Mouse (Mus musculus) neural tube, embryonic 14.5 days (tissue): ENCODE data around the gene Grid1. TPM values are rescaled to one million over a fixed set of nuclear protein-coding genes. Genes with fewer than 3 reads are reported as not detected.

Experiments
- ATAC-seq: fragments of 200-750 bp; cut with Nextera tagmentation; 2 replicates; pipeline ENCODE4 v1.8.0; 2017; ENCODE audit warnings: low read depth, mild to moderate bottlenecking, moderate TSS enrichment, moderate library complexity
- H3K27ac ChIP-seq: fragments of 300-500 bp; sonication (generic); 2 replicates; pipeline ENCODE4 v1.5.1; 2014; ENCODE audit warnings: low read depth, mild to moderate bottlenecking, control low read depth, low read length, moderate library complexity, mixed read lengths
- H3K27me3 ChIP-seq: fragments of 300-500 bp; sonication (generic); 2 replicates; pipeline ENCODE4 v1.6.1; 2014; ENCODE audit warnings: low read length; ENCODE audit not compliant: control insufficient read depth, insufficient read depth
- H3K36me3 ChIP-seq: fragments of 300-500 bp; sonication (generic); 2 replicates; pipeline ENCODE4 v1.6.1; 2014; ENCODE audit warnings: low read length, mixed read lengths; ENCODE audit not compliant: control insufficient read depth, insufficient read depth
- H3K4me1 ChIP-seq: fragments of 300-500 bp; sonication (generic); 2 replicates; pipeline ENCODE4 v1.6.1; 2014; ENCODE audit warnings: low read length; ENCODE audit not compliant: control insufficient read depth, insufficient read depth
- H3K4me2 ChIP-seq: fragments of 300-500 bp; sonication (generic); 2 replicates; pipeline ENCODE4 v1.6.1; 2014; ENCODE audit warnings: mild to moderate bottlenecking, low read depth, low read length, control low read depth
- H3K4me3 ChIP-seq: fragments of 300-500 bp; sonication (generic); 2 replicates; pipeline ENCODE4 v1.5.1; 2014; ENCODE audit warnings: low read depth, low read length, control low read depth, mixed read lengths
- H3K9ac ChIP-seq: fragments of 300-500 bp; sonication (generic); replicated peaks from 2 replicates; pipeline ENCODE4 v1.6.1; 2014; ENCODE audit warnings: low read depth, mild to moderate bottlenecking, control low read depth, low read length, mixed read lengths
- H3K9me3 ChIP-seq: fragments of 300-500 bp; sonication (generic); 2 replicates; pipeline ENCODE4 v1.6.1; 2016; ENCODE audit warnings: low read length; ENCODE audit not compliant: control insufficient read depth
- WGBS: fragments of 180-500 bp; shearing (Covaris S2); extraction: QIAGEN DNeasy Blood & Tissue Kit; methylation state at CpG from one replicate; pipeline ENCODE4 v1.1.7; 2014; 5-methylcytosine and 5-hydroxymethylcytosine counted together
- polyA plus RNA-seq: library from polyadenylated mRNA; unstranded; fragments of >200 nt; fragmentation: Nextera tagmentation; extraction: Ambion mirVana; gene quantifications from 2 replicates; pipeline ENCODE4 v1.2.1, GENCODE M21; 2014

Gene Grid1
- polyA plus RNA-seq, 1 experiment from 2014 or later = 7.9 TPM

- WGBS = 25% methylated on average over 9 of the region's 9 CpGs
Measured at GRCm38 (mm10) chr14:35095506-35096059, 275.7 kb downstream of the Grid1 start.

GRCm38 (mm10) chr14:35096085-35096484, 276.2 kb downstream of the Grid1 start:
- WGBS = 69% methylated on average over 4 of the region's 4 CpGs

More at GRCm38 (mm10) chr14:35095506-35096059, 275.7 kb downstream of the Grid1 start:
- ATAC-seq = peak; percentile 60; the same call in 1 of the 2 replicates
- peaks cover 6% of the 10 kb centered on the region; the same call in 1 of the 2 replicates for H3K4me1 ChIP-seq
- H3K36me3 ChIP-seq = no peaks in the 10 kb centered on the region
- H3K27ac ChIP-seq = no peak overlapping the region
- H3K9ac ChIP-seq = no peak overlapping the region
- no peak overlapping the region for H3K4me3 ChIP-seq
- H3K4me2 ChIP-seq = no peak overlapping the region
- no peaks in the 10 kb centered on the region for H3K27me3 ChIP-seq
- H3K9me3 ChIP-seq = no peaks in the 10 kb centered on the region

GRCm38 (mm10) chr14:35097166-35097565, 277.3 kb downstream of the Grid1 start:
- ATAC-seq = no peak
- peaks cover 6% of the 10 kb centered on the region; the same call in 1 of the 2 replicates for H3K4me1 ChIP-seq
- H3K4me2 ChIP-seq = no peak overlapping the region
- H3K27me3 ChIP-seq = no peaks in the 10 kb centered on the region
- H3K27ac ChIP-seq = no peak overlapping the region
- no peak overlapping the region for H3K4me3 ChIP-seq
- WGBS = 84% methylated on average over 5 of the region's 5 CpGs
- no peaks in the 10 kb centered on the region for H3K9me3 ChIP-seq
- H3K9ac ChIP-seq = no peak overlapping the region
- no peaks in the 10 kb centered on the region for H3K36me3 ChIP-seq

More at GRCm38 (mm10) chr14:35096085-35096484, 276.2 kb downstream of the Grid1 start:
- H3K9me3 ChIP-seq = no peaks in the 10 kb centered on the region
- H3K27ac ChIP-seq = no peak overlapping the region
- no peak overlapping the region for H3K9ac ChIP-seq
- H3K4me1 ChIP-seq = peaks cover 6% of the 10 kb centered on the region; the same call in 1 of the 2 replicates
- ATAC-seq = no peak
- no peaks in the 10 kb centered on the region for H3K36me3 ChIP-seq
- H3K4me3 ChIP-seq = no peak overlapping the region
- H3K4me2 ChIP-seq = no peak overlapping the region
- no peaks in the 10 kb centered on the region for H3K27me3 ChIP-seq

- 82% methylated on average over 5 of the region's 5 CpGs for WGBS
- no peaks in the 10 kb centered on the region for H3K27me3 ChIP-seq
- no peaks in the 10 kb centered on the region for H3K36me3 ChIP-seq
- no peak overlapping the region for H3K4me2 ChIP-seq
- no peaks in the 10 kb centered on the region for H3K9me3 ChIP-seq
- H3K27ac ChIP-seq = no peak overlapping the region
- ATAC-seq = no peak
- no peak overlapping the region for H3K9ac ChIP-seq
- H3K4me1 ChIP-seq = no peaks in the 10 kb centered on the region
- H3K4me3 ChIP-seq = no peak overlapping the region
Measured at GRCm38 (mm10) chr14:35103639-35104210, 283.8 kb downstream of the Grid1 start.

- Histone ChIP-seq H3K9ac (no peak overlapping the region), H3K4me1 (peaks cover 9% of the 10 kb centered on the region; the same call in 1 of the 2 replicates), H3K4me2 (no peak overlapping the region), H3K27ac (no peak overlapping the region), H3K4me3 (no peak overlapping the region), H3K27me3 (no peaks in the 10 kb centered on the region), H3K9me3 (no peaks in the 10 kb centered on the region), H3K36me3 (no peaks in the 10 kb centered on the region)
- WGBS = 81% methylated on average over 3 of the region's 3 CpGs
- ATAC-seq = no peak
Measured at GRCm38 (mm10) chr14:35107596-35107995, 287.7 kb downstream of the Grid1 start.

GRCm38 (mm10) chr14:35110928-35111327, 291.0 kb downstream of the Grid1 start:
- WGBS = 56% methylated on average over 1 of the region's 1 CpGs
- H3K27me3 ChIP-seq = no peaks in the 10 kb centered on the region
- no peak overlapping the region for H3K27ac ChIP-seq

GRCm38 (mm10) chr14:35112327-35113275, 292.7 kb downstream of the Grid1 start:
- Histone ChIP-seq H3K4me1 (peaks cover 15% of the 10 kb centered on the region), H3K9me3 (no peaks in the 10 kb centered on the region), H3K36me3 (no peaks in the 10 kb centered on the region), H3K4me2 (no peak overlapping the region), H3K4me3 (no peak overlapping the region), H3K27ac (no peak overlapping the region), H3K9ac (no peak overlapping the region), H3K27me3 (no peaks in the 10 kb centered on the region)
- ATAC-seq = peak; percentile 76
- 29% methylated on average over 11 of the region's 11 CpGs for WGBS

More at GRCm38 (mm10) chr14:35110928-35111327, 291.0 kb downstream of the Grid1 start:
- H3K9ac ChIP-seq = no peak overlapping the region
- no peaks in the 10 kb centered on the region for H3K36me3 ChIP-seq
- H3K4me1 ChIP-seq = peaks cover 15% of the 10 kb centered on the region
- H3K4me3 ChIP-seq = no peak overlapping the region
- no peak overlapping the region for H3K4me2 ChIP-seq
- ATAC-seq = no peak
- no peaks in the 10 kb centered on the region for H3K9me3 ChIP-seq

- Histone ChIP-seq H3K4me2 (no peak overlapping the region), H3K27ac (no peak overlapping the region), H3K9me3 (no peaks in the 10 kb centered on the region), H3K4me3 (no peak overlapping the region), H3K4me1 (peaks cover 15% of the 10 kb centered on the region), H3K36me3 (no peaks in the 10 kb centered on the region), H3K27me3 (no peaks in the 10 kb centered on the region), H3K9ac (no peak overlapping the region)
- 68% methylated on average over 2 of the region's 2 CpGs for WGBS
- ATAC-seq = no peak
Measured at GRCm38 (mm10) chr14:35113276-35113645, 293.4 kb downstream of the Grid1 start.

- Histone ChIP-seq H3K27ac (no peak overlapping the region), H3K4me3 (no peak overlapping the region), H3K36me3 (no peaks in the 10 kb centered on the region), H3K4me2 (no peak overlapping the region), H3K27me3 (no peaks in the 10 kb centered on the region), H3K9ac (no peak overlapping the region), H3K9me3 (no peaks in the 10 kb centered on the region), H3K4me1 (peaks cover 15% of the 10 kb centered on the region)
- no peak for ATAC-seq
- 77% methylated on average over 3 of the region's 3 CpGs for WGBS
Measured at GRCm38 (mm10) chr14:35115913-35116312, 296.0 kb downstream of the Grid1 start.
